7 mouse cellular contexts compared by ENCODE assay signal in genomic region chr17:29008326-29008650, GRCm38 (mm10). TPM values are rescaled to one million over a fixed set of nuclear protein-coding genes. Genes with fewer than 3 reads are reported as not detected.
DNase-seq lines count a peak whose midpoint lies in the region; ATAC-seq and TF ChIP-seq lines count a peak whose summit lies in the region.

No protein-coding gene starts in this region.

- no peak for TF ChIP-seq POLR2A in small intestine, adult 2 months (IDR thresholded peaks at IDR 0.05; ENCODE audit: low read depth, low read length)

- 21% methylated on average over 8 of the region's 8 CpGs for WGBS in lung, embryonic 15.5 days
- 14% methylated on average over 8 of the region's 8 CpGs for WGBS in embryonic facial prominence, embryonic 15.5 days
- 17% methylated on average over 8 of the region's 8 CpGs for WGBS in limb, embryonic 11.5 days
- 17% methylated on average over 8 of the region's 8 CpGs for WGBS in small intestine, adult 2 months

- peak overlapping the region; percentile 90 for H3K27ac ChIP-seq in lung, embryonic 15.5 days
- peak overlapping the region; percentile 94 for H3K27ac ChIP-seq in embryonic facial prominence, embryonic 15.5 days (replicated peaks)
- peak overlapping the region; percentile 78 for H3K27ac ChIP-seq in limb, embryonic 11.5 days (replicated peaks; ENCODE audit: low read depth, low read length)
- peak overlapping the region; percentile 88 for H3K27ac ChIP-seq in small intestine, adult 2 months (ENCODE audit: insufficient read depth, low read depth, low read length)

- DNase-seq in lung, postnatal 14 days = no peak
- DNase-seq in limb, embryonic 11.5 days (ENCODE audit: low spot score) = no peak
- DNase-seq in adrenal gland, adult 18-20 months (ENCODE audit: low spot score in 2 of 2) = no peak
- DNase-seq in urinary bladder, postnatal 36 days (ENCODE audit: low spot score in 2 of 2) = no peak

- no peak for TF ChIP-seq CTCF in small intestine, adult 2 months (IDR thresholded peaks at IDR 0.05; ENCODE audit: extremely low read depth, insufficient read length, insufficient replicate concordance, low read depth, low read length)

- H3K4me1 ChIP-seq in lung, embryonic 15.5 days = peaks cover 11% of the 10 kb centered on the region
- H3K4me1 ChIP-seq in embryonic facial prominence, embryonic 15.5 days = peaks cover 27% of the 10 kb centered on the region
- peaks cover 3% of the 10 kb centered on the region; the same call in 1 of the 2 replicates for H3K4me1 ChIP-seq in limb, embryonic 11.5 days (ENCODE audit: control insufficient read depth, insufficient read depth, low read length)
- peaks cover 10% of the 10 kb centered on the region; the same call in 1 of the 2 replicates for H3K4me1 ChIP-seq in small intestine, adult 2 months (ENCODE audit: control insufficient read depth, insufficient read depth, insufficient read length, low read length)

- ATAC-seq in lung, embryonic 15.5 days (ENCODE audit: borderline replicate concordance, extremely low read depth, low FRiP score, low TSS enrichment) = no peak
- no peak for ATAC-seq in embryonic facial prominence, embryonic 15.5 days (ENCODE audit: insufficient number of reproducible peaks, low FRiP score, low TSS enrichment, low read depth)
- ATAC-seq in limb, embryonic 11.5 days (ENCODE audit: insufficient number of reproducible peaks, low FRiP score, low TSS enrichment, low read depth) = no peak

- peak overlapping the region; percentile 67 for H3K4me2 ChIP-seq in lung, embryonic 15.5 days
- H3K4me2 ChIP-seq in embryonic facial prominence, embryonic 15.5 days (replicated peaks) = peak overlapping the region; percentile 76
- peak overlapping the region; percentile 50 for H3K4me2 ChIP-seq in limb, embryonic 11.5 days (ENCODE audit: low read depth, severe bottlenecking)

- H3K9me3 ChIP-seq in lung, embryonic 15.5 days = no peaks in the 10 kb centered on the region
- H3K9me3 ChIP-seq in embryonic facial prominence, embryonic 15.5 days (replicated peaks) = no peaks in the 10 kb centered on the region
- H3K9me3 ChIP-seq in limb, embryonic 11.5 days (ENCODE audit: control insufficient read depth, low read length) = no peaks in the 10 kb centered on the region

- no peaks in the 10 kb centered on the region for H3K27me3 ChIP-seq in lung, embryonic 15.5 days
- no peaks in the 10 kb centered on the region for H3K27me3 ChIP-seq in embryonic facial prominence, embryonic 15.5 days
- no peaks in the 10 kb centered on the region for H3K27me3 ChIP-seq in limb, embryonic 11.5 days (ENCODE audit: control insufficient read depth, insufficient read depth, low read length)
- H3K27me3 ChIP-seq in small intestine, adult 2 months (ENCODE audit: control insufficient read depth, insufficient read depth, low read length) = no peaks in the 10 kb centered on the region

- peak overlapping the region; percentile 95 for H3K4me3 ChIP-seq in lung, embryonic 15.5 days
- H3K4me3 ChIP-seq in embryonic facial prominence, embryonic 15.5 days (replicated peaks) = peak overlapping the region; percentile 98
- H3K4me3 ChIP-seq in limb, embryonic 11.5 days (ENCODE audit: low read depth, low read length) = peak overlapping the region; percentile 92
- H3K4me3 ChIP-seq in small intestine, adult 2 months (ENCODE audit: low read depth, low read length) = peak overlapping the region; percentile 75; the same call in 1 of the 2 replicates

- H3K36me3 ChIP-seq in lung, embryonic 15.5 days = peaks cover 3% of the 10 kb centered on the region; the same call in 1 of the 2 replicates
- 0 out of 2 replicates have a peak, but pooled peaks cover 6% of the 10 kb centered on the region for H3K36me3 ChIP-seq in embryonic facial prominence, embryonic 15.5 days
- no peaks in the 10 kb centered on the region for H3K36me3 ChIP-seq in limb, embryonic 11.5 days (ENCODE audit: control insufficient read depth, insufficient read depth, low read length)
- no peaks in the 10 kb centered on the region for H3K36me3 ChIP-seq in small intestine, adult 2 months (ENCODE audit: control insufficient read depth, insufficient read depth, low read length)

- peak overlapping the region; percentile 92 for H3K9ac ChIP-seq in lung, embryonic 15.5 days
- H3K9ac ChIP-seq in embryonic facial prominence, embryonic 15.5 days = 0 out of 2 replicates have a peak overlapping the region, but pooled peaks have one; percentile 92
- H3K9ac ChIP-seq in limb, embryonic 11.5 days (ENCODE audit: low read length) = peak overlapping the region; percentile 96

RNA-seq across cellular contexts. Expression of gene Stk38, which starts 0.5 kb away (rescaled TPM):
- polyA plus RNA-seq in lung, embryonic 15.5 days (2015; fragmentation: Nextera tagmentation; extraction: Ambion mirVana) = 96.6 and 105 TPM in 2 replicates
- polyA plus RNA-seq in embryonic facial prominence, embryonic 15.5 days (2015; fragmentation: Nextera tagmentation; extraction: Ambion mirVana) = 111 and 122 TPM in 2 replicates
- polyA plus RNA-seq in limb, embryonic 11.5 days (2014; fragmentation: Nextera tagmentation; extraction: Ambion mirVana) = 125 and 127 TPM in 2 replicates
- 35.5 and 105 TPM in 2 replicates for polyA plus RNA-seq in small intestine, adult 2 months (2012; rRNA removed)
- total RNA-seq in adrenal gland, adult 18-20 months (2021) = 10 to 100 TPM; 49.2 to 49.9 TPM

RNA-seq across cellular contexts. Expression of gene Srsf3, which starts 24.1 kb away (rescaled TPM):
- 633 and 642 TPM in 2 replicates for polyA plus RNA-seq in lung, embryonic 15.5 days (2015; fragmentation: Nextera tagmentation; extraction: Ambion mirVana)
- 485 and 487 TPM in 2 replicates for polyA plus RNA-seq in embryonic facial prominence, embryonic 15.5 days (2015; fragmentation: Nextera tagmentation; extraction: Ambion mirVana)
- 872 and 879 TPM in 2 replicates for polyA plus RNA-seq in limb, embryonic 11.5 days (2014; fragmentation: Nextera tagmentation; extraction: Ambion mirVana)
- polyA plus RNA-seq in small intestine, adult 2 months (2012; rRNA removed) = 35.9 and 69.4 TPM in 2 replicates
- total RNA-seq in adrenal gland, adult 18-20 months (2021) = 100 to 1,000 TPM; 113 to 119 TPM

RNA-seq across cellular contexts. Expression of gene Kctd20, which starts 56.5 kb away (rescaled TPM):
- 83.4 and 85.2 TPM in 2 replicates for polyA plus RNA-seq in lung, embryonic 15.5 days (2015; fragmentation: Nextera tagmentation; extraction: Ambion mirVana)
- 88.2 and 90.9 TPM in 2 replicates for polyA plus RNA-seq in embryonic facial prominence, embryonic 15.5 days (2015; fragmentation: Nextera tagmentation; extraction: Ambion mirVana)
- polyA plus RNA-seq in limb, embryonic 11.5 days (2014; fragmentation: Nextera tagmentation; extraction: Ambion mirVana) = 106 and 114 TPM in 2 replicates
- 12.7 and 36.3 TPM in 2 replicates for polyA plus RNA-seq in small intestine, adult 2 months (2012; rRNA removed)
- total RNA-seq in adrenal gland, adult 18-20 months (2021) = 10 to 100 TPM; 50.4 to 61.5 TPM
